Mouse (Mus musculus): ENCODE measurements around the gene Anxa3. TPM values are rescaled to one million over a fixed set of nuclear protein-coding genes. Genes with fewer than 3 reads are reported as not detected.

The Anxa3 gene
- total and polyA plus RNA-seq, 3 experiments = 0.54 to 2.5 TPM; not detected in 1

- Histone ChIP-seq H3K4me1 (ENCODE audit: control insufficient read depth in 1 of 2, insufficient read depth in 2 of 2, low read length in 2 of 2) (peaks cover 0 to 8% of the 10 kb centered on the region in 2 experiments; a peak in 2 of 4 replicates), H3K27me3 (ENCODE audit: control insufficient read depth in 1 of 2, insufficient read depth in 2 of 2, low read length in 2 of 2) (no peaks in the 10 kb centered on the region), H3K9me3 (replicated peaks; ENCODE audit: insufficient read depth, low read length) (no peaks in the 10 kb centered on the region), H3K79me2 (ENCODE audit: control insufficient read depth, insufficient read depth, low read length, poor library complexity) (no peaks in the 10 kb centered on the region), H3K36me3 (ENCODE audit: control insufficient read depth in 1 of 2, insufficient read depth in 2 of 2, low read length in 2 of 2) (no peaks in the 10 kb centered on the region), H3K4me3 (ENCODE audit: control insufficient read depth in 1 of 2, insufficient read depth in 1 of 2, low read depth in 2 of 2, low read length in 2 of 2) (no peak overlapping the region), H3K27ac (ENCODE audit: control insufficient read depth, low read depth, low read length) (no peak overlapping the region), H3K9ac (ENCODE audit: control insufficient read depth, low read depth, low read length, poor library complexity, severe bottlenecking) (no peak overlapping the region)
- DNase-seq (ENCODE audit: low read depth, low spot score) = no peak
- no peak for TF ChIP-seq NRF1 (IDR thresholded peaks at IDR 0.05; ENCODE audit: insufficient read depth, low read depth, low read length, poor library complexity, severe bottlenecking)
- TF ChIP-seq E2F4 (IDR thresholded peaks at IDR 0.05; ENCODE audit: borderline replicate concordance, low read depth, low read length) = no peak
- no peak for TF ChIP-seq POLR2A (IDR thresholded peaks at IDR 0.05; ENCODE audit: control insufficient read depth in 1 of 2, insufficient read depth in 1 of 2, low read depth in 1 of 2, low read length in 2 of 2, poor library complexity in 1 of 2)
- TF ChIP-seq MEF2A (IDR thresholded peaks at IDR 0.05; ENCODE audit: extremely low read depth, insufficient replicate concordance, low read depth, low read length, poor library complexity, severe bottlenecking) = no peak
- TF ChIP-seq USF2 (IDR thresholded peaks at IDR 0.05; ENCODE audit: borderline replicate concordance in 1 of 2, insufficient read depth in 1 of 2, low read depth in 1 of 2, low read length in 2 of 2) = no peak
- TF ChIP-seq TAL1 (IDR thresholded peaks at IDR 0.05; ENCODE audit: low read length) = no peak
- TF ChIP-seq ZKSCAN1 (IDR thresholded peaks at IDR 0.05; ENCODE audit: low read depth, low read length) = no peak
- no peak for TF ChIP-seq UBTF (IDR thresholded peaks at IDR 0.05; ENCODE audit: borderline replicate concordance, insufficient read depth, low read depth, low read length)
- TF ChIP-seq POLR2AphosphoS5 (IDR thresholded peaks at IDR 0.05; ENCODE audit: borderline replicate concordance, low read depth, low read length) = no peak
- no peak for TF ChIP-seq JUND (IDR thresholded peaks at IDR 0.05; ENCODE audit: low read depth, low read length)
- TF ChIP-seq CTCF (IDR thresholded peaks at IDR 0.05 in 2 of 3, conservative IDR thresholded peaks at IDR 0.05 in 1 of 3; ENCODE audit: control insufficient read depth in 1 of 3, insufficient read depth in 1 of 3, low read depth in 2 of 3, low read length in 3 of 3, poor library complexity in 1 of 3, severe bottlenecking in 1 of 3) = no peak
- no peak for TF ChIP-seq KAT2A (conservative IDR thresholded peaks at IDR 0.05; ENCODE audit: low read depth, low read length)
- no peak for TF ChIP-seq SMC3 (IDR thresholded peaks at IDR 0.05; ENCODE audit: low read depth, low read length)
- no peak for TF ChIP-seq ZMIZ1 (IDR thresholded peaks at IDR 0.05; ENCODE audit: low read depth, low read length)
- no peak for TF ChIP-seq ELF1 (IDR thresholded peaks at IDR 0.05; ENCODE audit: low read depth, low read length)
- TF ChIP-seq GABPA (IDR thresholded peaks at IDR 0.05; ENCODE audit: low read depth, low read length) = no peak
- TF ChIP-seq RAD21 (IDR thresholded peaks at IDR 0.05; ENCODE audit: low read depth, low read length) = no peak
- no peak for TF ChIP-seq RCOR1 (IDR thresholded peaks at IDR 0.05; ENCODE audit: low read depth, low read length)
- no peak for TF ChIP-seq CHD1 (IDR thresholded peaks at IDR 0.05; ENCODE audit: low read depth, low read length)
Measured at GRCm38 (mm10) chr5:96881118-96881517, 88.0 kb downstream of the Anxa3 start.

- no peak for TF ChIP-seq RAD21 (IDR thresholded peaks at IDR 0.05; ENCODE audit: low read depth, low read length)
- no peak for TF ChIP-seq MAX (IDR thresholded peaks at IDR 0.05; ENCODE audit: low read length)
- TF ChIP-seq CHD2 (IDR thresholded peaks at IDR 0.05; ENCODE audit: low read length) = no peak
- no peak for TF ChIP-seq CTCF (IDR thresholded peaks at IDR 0.05 in 2 of 3, conservative IDR thresholded peaks at IDR 0.05 in 1 of 3; ENCODE audit: control insufficient read depth in 1 of 3, insufficient read depth in 1 of 3, low read depth in 2 of 3, low read length in 3 of 3, poor library complexity in 1 of 3, severe bottlenecking in 1 of 3)
- TF ChIP-seq MYB (IDR thresholded peaks at IDR 0.05; ENCODE audit: low read depth, low read length) = no peak
- TF ChIP-seq EP300 (IDR thresholded peaks at IDR 0.05; ENCODE audit: low read depth in 1 of 2, low read length in 2 of 2) = no peak
- no peak for TF ChIP-seq HCFC1 (IDR thresholded peaks at IDR 0.05; ENCODE audit: low read depth, low read length)
- no peak for TF ChIP-seq NELFE (IDR thresholded peaks at IDR 0.05; ENCODE audit: low read depth, low read length)
- no peak for TF ChIP-seq MAFK (IDR thresholded peaks at IDR 0.05; ENCODE audit: borderline replicate concordance, low read depth, low read length)
- TF ChIP-seq USF1 (IDR thresholded peaks at IDR 0.05; ENCODE audit: low read depth, low read length) = no peak
- TF ChIP-seq TBP (IDR thresholded peaks at IDR 0.05; ENCODE audit: low read depth, low read length) = no peak
- no peak overlapping the region for H3K9ac ChIP-seq (ENCODE audit: control insufficient read depth, low read depth, low read length, poor library complexity, severe bottlenecking)
- DNase-seq (ENCODE audit: low read depth, low spot score) = no peak
- H3K79me2 ChIP-seq (ENCODE audit: control insufficient read depth, insufficient read depth, low read length, poor library complexity) = no peaks in the 10 kb centered on the region
- no peaks in the 10 kb centered on the region for H3K9me3 ChIP-seq (replicated peaks; ENCODE audit: insufficient read depth, low read length)
- no peaks in the 10 kb centered on the region for H3K27me3 ChIP-seq (ENCODE audit: control insufficient read depth in 1 of 2, insufficient read depth in 2 of 2, low read length in 2 of 2)
- H3K4me1 ChIP-seq (ENCODE audit: control insufficient read depth in 1 of 2, insufficient read depth in 2 of 2, low read length in 2 of 2) = peaks cover 0 to 8% of the 10 kb centered on the region in 2 experiments; a peak in 2 of 4 replicates
- no peaks in the 10 kb centered on the region for H3K36me3 ChIP-seq (ENCODE audit: control insufficient read depth in 1 of 2, insufficient read depth in 2 of 2, low read length in 2 of 2)
- H3K4me3 ChIP-seq (ENCODE audit: control insufficient read depth in 1 of 2, insufficient read depth in 1 of 2, low read depth in 2 of 2, low read length in 2 of 2) = no peak overlapping the region
- no peak overlapping the region for H3K27ac ChIP-seq (ENCODE audit: control insufficient read depth, low read depth, low read length)
Measured at GRCm38 (mm10) chr5:96881613-96882012, 88.5 kb downstream of the Anxa3 start.
